Mouse (Mus musculus) layer of hippocampus, postnatal 14 days (tissue): ENCODE measurements around the gene Ifnz. TPM values are rescaled to one million over a fixed set of nuclear protein-coding genes. Genes with fewer than 3 reads are reported as not detected.
"Not testable (repeated sequence)": the region's sequence is repeated elsewhere in the genome, so short reads cannot be mapped to it uniquely, and the experiment has no call there.

Experiments used
- DNase-seq, 2 experiments: peaks; one replicate each; pipeline ENCODE4 v3.0.0; 2021 to 2022; ENCODE audit warnings: low spot score in 2 of 2, mixed read lengths in 1 of 2
- total RNA-seq, 2 experiments: library from RNA; stranded (reverse); gene quantifications; 2 replicates each; pipeline ENCODE4 v1.2.3; 2021

Gene Ifnz
- total RNA-seq, 2 experiments from 2014 or later, result not detected

- not testable (repeated sequence) for DNase-seq
Observed at GRCm38 (mm10) chr4:88782335-88782734, 404 bp downstream of the Ifnz start.

- not testable (repeated sequence) for DNase-seq
Observed at GRCm38 (mm10) chr4:88785409-88785808, 3.5 kb downstream of the Ifnz start, which contains the start of gene Gm13276. Gene Gm13276, plus strand, starts transcription at chr4:88785709.

- peak; percentile 54 to 81 for DNase-seq
Observed at GRCm38 (mm10) chr4:88788402-88788801, 6.5 kb downstream of the Ifnz start, which contains the start of gene Gm13277. Gene Gm13277, plus strand, starts transcription at chr4:88788632.

GRCm38 (mm10) chr4:88791250-88791649 is 9.3 kb downstream of the Ifnz start, which contains the start of gene Gm13278:
Gene Gm13278, plus strand, starts transcription at chr4:88791550.
- not testable (repeated sequence) for DNase-seq

- DNase-seq, result peak; percentile 61 to 70
Observed at GRCm38 (mm10) chr4:88793936-88794675, 12.2 kb downstream of the Ifnz start, which contains the start of gene Gm13275. Gene Gm13275, plus strand, starts transcription at chr4:88794487.

- not testable (repeated sequence) for DNase-seq
Observed at GRCm38 (mm10) chr4:88797097-88797496, 15.2 kb downstream of the Ifnz start, which contains the start of gene Gm13279. Gene Gm13279, plus strand, starts transcription at chr4:88797397.

GRCm38 (mm10) chr4:88799365-88799764 is 17.4 kb downstream of the Ifnz start, which contains the start of gene Gm13285:
Gene Gm13285, plus strand, starts transcription at chr4:88799665.
- DNase-seq, result not testable (repeated sequence)

GRCm38 (mm10) chr4:88802954-88803353 is 21.0 kb downstream of the Ifnz start, which contains the start of gene Gm13287:
Gene Gm13287, plus strand, starts transcription at chr4:88803254.
- DNase-seq, result not testable (repeated sequence)

- DNase-seq, result not testable (repeated sequence)
Observed at GRCm38 (mm10) chr4:88805231-88805630, 23.3 kb downstream of the Ifnz start, which contains the start of gene Gm13288. Gene Gm13288, plus strand, starts transcription at chr4:88805531.

- peak in 1 of 2 experiments; percentile 10 for DNase-seq
Observed at GRCm38 (mm10) chr4:88805761-88806160, 23.8 kb downstream of the Ifnz start.

GRCm38 (mm10) chr4:88815928-88816327 is 34.0 kb downstream of the Ifnz start, which contains the start of gene Ifna7:
Gene Ifna7, plus strand, starts transcription at chr4:88816228.
- DNase-seq, result no peak

- no peak for DNase-seq
Observed at GRCm38 (mm10) chr4:88819659-88820058, 37.7 kb downstream of the Ifnz start, which contains the start of gene Ifna11. Gene Ifna11, plus strand, starts transcription at chr4:88819959.

- DNase-seq, result no peak
Observed at GRCm38 (mm10) chr4:88822995-88823394, 41.1 kb downstream of the Ifnz start.

- not testable (repeated sequence) for DNase-seq
Observed at GRCm38 (mm10) chr4:88827116-88827515, 45.2 kb downstream of the Ifnz start, which contains the start of gene Ifna6. Gene Ifna6, plus strand, starts transcription at chr4:88827416.

GRCm38 (mm10) chr4:88830523-88830922 is 48.6 kb downstream of the Ifnz start:
- peak; percentile 13 to 31 for DNase-seq

Other genes starting within 250 kb of the Ifnz start
- gene Ifna15, start 223.9 kb upstream of the Ifnz start, total RNA-seq, result not detected
- not detected for gene Ifna14, start 210.3 kb upstream of the Ifnz start, total RNA-seq
- gene Ifna9, start 189.7 kb upstream of the Ifnz start, total RNA-seq, result not detected
- gene Ifna12, start 178.8 kb upstream of the Ifnz start, total RNA-seq, result not detected
- gene C87499, start 147.7 kb upstream of the Ifnz start, total RNA-seq, result not detected
- gene Ifna13, start 137.7 kb upstream of the Ifnz start, total RNA-seq, result not detected
- not detected for gene Ifna16, start 105.2 kb upstream of the Ifnz start, total RNA-seq
- gene Ifna2, start 98.2 kb upstream of the Ifnz start, total RNA-seq, result not detected
- gene Ifnab, start 90.8 kb upstream of the Ifnz start, total RNA-seq, result not detected
- gene Gm26566, start 60.3 kb upstream of the Ifnz start, total RNA-seq, result 1 to 10 TPM; 1.1 to 2.1 TPM
- gene Klhl9, start 59.7 kb upstream of the Ifnz start, total RNA-seq, result 100 to 1,000 TPM; 105 to 106 TPM
- gene Gm13271, start 27.3 kb upstream of the Ifnz start, total RNA-seq, result not detected
- not detected for gene Gm13283, start 22.0 kb upstream of the Ifnz start, total RNA-seq
- gene Gm13290, start 8.3 kb upstream of the Ifnz start, total RNA-seq, result not detected
- not detected for gene Gm13289, start 5.2 kb upstream of the Ifnz start, total RNA-seq
- gene Gm13272, start 2.3 kb upstream of the Ifnz start, total RNA-seq, result not detected
- gene Gm13276, start 3.6 kb downstream of the Ifnz start, total RNA-seq, result not detected
- gene Gm13277, start 6.5 kb downstream of the Ifnz start, total RNA-seq, result not detected
- not detected for gene Gm13278, start 9.4 kb downstream of the Ifnz start, total RNA-seq
- not detected for gene Gm13275, start 12.4 kb downstream of the Ifnz start, total RNA-seq
- gene Gm13279, start 15.3 kb downstream of the Ifnz start, total RNA-seq, result not detected
- gene Gm13285, start 17.5 kb downstream of the Ifnz start, total RNA-seq, result not detected
- not detected for gene Gm13287, start 21.1 kb downstream of the Ifnz start, total RNA-seq
- not detected for gene Gm13288, start 23.4 kb downstream of the Ifnz start, total RNA-seq
- gene Ifna7, start 34.1 kb downstream of the Ifnz start, total RNA-seq, result not detected
- not detected for gene Ifna11, start 37.8 kb downstream of the Ifnz start, total RNA-seq
- not detected for gene Ifna6, start 45.3 kb downstream of the Ifnz start, total RNA-seq
- gene Ifna5, start 53.4 kb downstream of the Ifnz start, total RNA-seq, result not detected
- not detected for gene Ifna4, start 59.7 kb downstream of the Ifnz start, total RNA-seq
- not detected for gene Ifna1, start 68.0 kb downstream of the Ifnz start, total RNA-seq
- not detected for gene Ifne, start 98.1 kb downstream of the Ifnz start, total RNA-seq